Mouse (Mus musculus) embryonic facial prominence, embryonic 11.5 days (tissue): ENCODE measurements around the gene Fgf13. TPM values are rescaled to one million over a fixed set of nuclear protein-coding genes. Genes with fewer than 3 reads are reported as not detected.

Source experiments
- ATAC-seq: fragments of 200-750 bp; cut with Nextera tagmentation; replicated peaks from 2 replicates; pipeline ENCODE4 v1.8.0; 2017; ENCODE audit warnings: low read depth; ENCODE audit not compliant: insufficient number of reproducible peaks, low FRiP score, low TSS enrichment
- DNase-seq: peaks from one replicate; pipeline ENCODE4 v3.0.0-alpha.2; 2015; ENCODE audit warnings: low spot score
- H3K27ac ChIP-seq: fragments of 300-500 bp; sonication (generic); replicated peaks from 2 replicates; pipeline ENCODE4 v1.5.1; 2014; ENCODE audit warnings: mild to moderate bottlenecking, low read depth, low read length, control low read depth
- H3K27me3 ChIP-seq: fragments of 300-500 bp; sonication (generic); 2 replicates; pipeline ENCODE4 v1.6.1; 2014; ENCODE audit warnings: mild to moderate bottlenecking, low read length, moderate library complexity, mixed read lengths; ENCODE audit not compliant: control insufficient read depth, insufficient read depth
- H3K36me3 ChIP-seq: fragments of 300-500 bp; sonication (generic); replicated peaks from 2 replicates; pipeline ENCODE4 v1.6.1; 2014; ENCODE audit warnings: low read depth, mild to moderate bottlenecking, low read length, moderate library complexity, mixed read lengths; ENCODE audit not compliant: control insufficient read depth, insufficient read depth
- H3K4me1 ChIP-seq: fragments of 300-500 bp; sonication (generic); 2 replicates; pipeline ENCODE4 v1.6.1; 2014; ENCODE audit warnings: low read length, mixed read lengths; ENCODE audit not compliant: control insufficient read depth, insufficient read depth
- H3K4me2 ChIP-seq: fragments of 300-500 bp; sonication (generic); 2 replicates; pipeline ENCODE4 v1.6.1; 2014; ENCODE audit warnings: low read depth, mild to moderate bottlenecking, control low read depth, low read length, moderate library complexity
- H3K4me3 ChIP-seq: fragments of 300-500 bp; sonication (generic); 2 replicates; pipeline ENCODE4 v1.5.1; 2014; ENCODE audit warnings: low read depth, low read length, control low read depth
- H3K9ac ChIP-seq: fragments of 300-500 bp; sonication (generic); replicated peaks from 2 replicates; pipeline ENCODE4 v1.6.1; 2014; ENCODE audit warnings: mild to moderate bottlenecking, control low read depth, low read length
- H3K9me3 ChIP-seq: fragments of 300-500 bp; sonication (generic); replicated peaks from 2 replicates; pipeline ENCODE4 v1.6.1; 2016; ENCODE audit warnings: mild to moderate bottlenecking, low read length, inconsistent platforms, mixed read lengths; ENCODE audit not compliant: control insufficient read depth
- WGBS: fragments of 180-500 bp; shearing (Covaris S2); extraction: QIAGEN DNeasy Blood & Tissue Kit; methylation state at CpG from one replicate; pipeline ENCODE4 v1.1.7; 2014; 5-methylcytosine and 5-hydroxymethylcytosine counted together
- polyA plus RNA-seq: library from polyadenylated mRNA; unstranded; fragments of >200 nt; fragmentation: Nextera tagmentation; extraction: Ambion mirVana; gene quantifications from 2 replicates; pipeline ENCODE4 v1.2.1, GENCODE M21; 2014

The Fgf13 gene
- polyA plus RNA-seq, 1 experiment from 2014 or later, result 26.7 TPM

- peak overlapping the region; percentile 70 for H3K4me2 ChIP-seq
- H3K9me3 ChIP-seq, result no peaks in the 10 kb centered on the region
- no peaks in the 10 kb centered on the region for H3K36me3 ChIP-seq
- H3K4me1 ChIP-seq, result no peaks in the 10 kb centered on the region
- H3K27ac ChIP-seq, result no peak overlapping the region
- no peaks in the 10 kb centered on the region for H3K27me3 ChIP-seq
- 18% methylated on average over 24 of the region's 24 CpGs for WGBS
- DNase-seq (no peak), ATAC-seq (no peak; the same call in 1 of the 2 replicates)
- peak overlapping the region; percentile 58 for H3K9ac ChIP-seq
- peak overlapping the region; percentile 45 for H3K4me3 ChIP-seq
Observed at GRCm38 (mm10) chrX:59133834-59134165, 434.1 kb downstream of the Fgf13 start.

GRCm38 (mm10) chrX:59133416-59133815, 434.5 kb downstream of the Fgf13 start:
- H3K27me3 ChIP-seq, result no peaks in the 10 kb centered on the region
- peak overlapping the region; percentile 45 for H3K4me3 ChIP-seq
- H3K4me1 ChIP-seq, result no peaks in the 10 kb centered on the region
- H3K9me3 ChIP-seq, result no peaks in the 10 kb centered on the region
- H3K27ac ChIP-seq, result no peak overlapping the region
- peak overlapping the region; percentile 70 for H3K4me2 ChIP-seq
- peak; percentile 5 for DNase-seq
- WGBS, result 17% methylated on average over 10 of the region's 10 CpGs
- H3K9ac ChIP-seq, result no peak overlapping the region
- 0 out of 2 replicates have a peak, but pooled peaks have one; percentile 37 for ATAC-seq
- no peaks in the 10 kb centered on the region for H3K36me3 ChIP-seq

GRCm38 (mm10) chrX:59126637-59127036, 441.2 kb downstream of the Fgf13 start:
- no peak overlapping the region for H3K4me2 ChIP-seq
- H3K27me3 ChIP-seq, result no peaks in the 10 kb centered on the region
- H3K36me3 ChIP-seq, result no peaks in the 10 kb centered on the region
- H3K9me3 ChIP-seq, result no peaks in the 10 kb centered on the region
- 71% methylated on average over 4 of the region's 4 CpGs for WGBS
- H3K4me1 ChIP-seq, result no peaks in the 10 kb centered on the region
- no peak overlapping the region for H3K4me3 ChIP-seq
- H3K9ac ChIP-seq, result no peak overlapping the region
- no peak for DNase-seq
- no peak overlapping the region for H3K27ac ChIP-seq
- ATAC-seq, result no peak

GRCm38 (mm10) chrX:59113187-59113586, 454.7 kb downstream of the Fgf13 start:
- Histone ChIP-seq H3K4me1 (no peaks in the 10 kb centered on the region), H3K4me2 (no peak overlapping the region), H3K4me3 (no peak overlapping the region), H3K27me3 (no peaks in the 10 kb centered on the region), H3K9me3 (no peaks in the 10 kb centered on the region), H3K9ac (no peak overlapping the region), H3K27ac (no peak overlapping the region), H3K36me3 (no peaks in the 10 kb centered on the region)
- ATAC-seq (no peak), DNase-seq (no peak)

GRCm38 (mm10) chrX:59085928-59086327, 481.9 kb downstream of the Fgf13 start:
- Histone ChIP-seq H3K9ac (no peak overlapping the region), H3K27me3 (no peaks in the 10 kb centered on the region), H3K4me1 (no peaks in the 10 kb centered on the region), H3K9me3 (no peaks in the 10 kb centered on the region), H3K4me3 (no peak overlapping the region), H3K36me3 (no peaks in the 10 kb centered on the region), H3K27ac (no peak overlapping the region), H3K4me2 (no peak overlapping the region)
- WGBS, result 93% methylated on average over 3 of the region's 3 CpGs
- DNase-seq (no peak), ATAC-seq (no peak)

GRCm38 (mm10) chrX:59080427-59080826, 487.4 kb downstream of the Fgf13 start:
- DNase-seq, result no peak
- Histone ChIP-seq H3K9me3 (no peaks in the 10 kb centered on the region), H3K4me1 (no peaks in the 10 kb centered on the region), H3K27ac (no peak overlapping the region), H3K4me2 (no peak overlapping the region), H3K36me3 (no peaks in the 10 kb centered on the region), H3K27me3 (no peaks in the 10 kb centered on the region), H3K9ac (no peak overlapping the region), H3K4me3 (no peak overlapping the region)
- no peak for ATAC-seq

- Histone ChIP-seq H3K4me1 (no peaks in the 10 kb centered on the region), H3K27ac (no peak overlapping the region), H3K4me2 (no peak overlapping the region), H3K36me3 (no peaks in the 10 kb centered on the region), H3K27me3 (no peaks in the 10 kb centered on the region), H3K9ac (no peak overlapping the region), H3K4me3 (no peak overlapping the region), H3K9me3 (no peaks in the 10 kb centered on the region)
- no peak for ATAC-seq
- 78% methylated on average over 3 of the region's 3 CpGs for whole genome bisulfite sequencing
- no peak for DNase-seq
Observed at GRCm38 (mm10) chrX:59072083-59072482, 495.8 kb downstream of the Fgf13 start.

- DNase-seq (no peak), ATAC-seq (no peak)
- Histone ChIP-seq H3K9ac (no peak overlapping the region), H3K27ac (no peak overlapping the region), H3K4me3 (no peak overlapping the region), H3K36me3 (no peaks in the 10 kb centered on the region), H3K9me3 (no peaks in the 10 kb centered on the region), H3K4me2 (no peak overlapping the region), H3K4me1 (no peaks in the 10 kb centered on the region), H3K27me3 (no peaks in the 10 kb centered on the region)
- 89% methylated on average over 4 of the region's 4 CpGs for WGBS
Observed at GRCm38 (mm10) chrX:59063157-59063556, 504.7 kb downstream of the Fgf13 start.
